Mouse (Mus musculus): ENCODE measurements around the gene Saa3. TPM values are rescaled to one million over a fixed set of nuclear protein-coding genes. Genes with fewer than 3 reads are reported as not detected.
"Not testable (repeated sequence)": the region's sequence is repeated elsewhere in the genome, so short reads cannot be mapped to it uniquely, and the experiment has no call there.

Gene Saa3
- polyA plus RNA-seq (2014; fragmentation: Nextera tagmentation; extraction: Ambion mirVana): 0.20 and 0.29 TPM in 2 replicates

DNA sequence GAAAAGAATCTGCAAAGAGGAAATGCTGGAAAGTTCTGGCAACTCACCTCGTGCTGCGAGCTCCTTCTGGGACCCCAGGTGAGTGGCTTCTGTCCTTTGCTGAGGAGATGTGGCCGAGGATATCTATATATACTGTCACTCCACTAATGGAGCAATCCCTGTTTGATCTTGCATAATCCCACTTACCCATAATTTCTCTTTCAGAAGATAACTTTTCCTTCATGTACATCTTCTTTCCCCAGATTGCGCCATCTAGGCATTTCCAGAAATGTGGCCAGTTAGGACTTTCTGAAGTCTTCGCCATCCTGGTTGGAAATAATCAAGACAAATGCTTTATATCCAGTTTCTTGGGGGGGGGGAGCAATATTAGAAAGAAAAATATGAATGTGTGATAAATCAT lies at the start of gene Saa3:
TSS of gene Saa3 (minus strand) at position 101 of the 400 bp plus-strand sequence.
- no peaks in the 10 kb centered on the region for H3K27me3 ChIP-seq (ENCODE audit: control insufficient read depth, insufficient read depth, low read length)

DNA sequence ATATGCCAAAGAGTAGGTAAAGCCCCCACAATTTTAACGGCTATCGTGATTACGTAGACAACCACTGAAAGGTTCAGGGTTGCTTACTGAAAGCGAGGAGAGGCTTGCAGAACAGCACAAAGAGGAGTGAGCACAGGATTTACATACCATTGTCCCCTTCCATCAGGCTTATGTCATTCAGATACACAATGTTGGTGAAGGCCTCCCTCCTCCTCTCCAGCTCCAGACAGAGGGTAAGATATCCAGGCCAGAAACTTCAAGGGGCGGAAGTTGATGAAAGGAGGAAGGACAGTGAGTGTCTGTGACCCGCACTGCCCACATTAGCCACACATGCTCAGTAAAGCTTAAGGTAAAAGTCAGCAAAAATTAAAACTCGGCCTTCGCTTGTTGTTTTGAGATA lies 49.2 kb upstream of the Saa3 start:
- WGBS: 93% methylated on average over 8 of the region's 8 CpGs
- peaks cover 16% of the 10 kb centered on the region for H3K36me3 ChIP-seq (ENCODE audit: control insufficient read depth, insufficient read depth, low read length)
- no peaks in the 10 kb centered on the region for H3K9me3 ChIP-seq (ENCODE audit: control insufficient read depth, low read length)
- no peaks in the 10 kb centered on the region for H3K27me3 ChIP-seq (ENCODE audit: control insufficient read depth, insufficient read depth, low read length)
- ATAC-seq (ENCODE audit: insufficient number of reproducible peaks, low FRiP score, low TSS enrichment, low read depth) (no peak), DNase-seq (ENCODE audit: low spot score) (no peak)
- H3K9ac ChIP-seq (ENCODE audit: low read length): no peak overlapping the region
- no peak overlapping the region for H3K27ac ChIP-seq (replicated peaks; ENCODE audit: low read depth, low read length)
- H3K4me1 ChIP-seq (ENCODE audit: control insufficient read depth, insufficient read depth, low read length): no peaks in the 10 kb centered on the region
- no peak overlapping the region for H3K4me3 ChIP-seq (ENCODE audit: low read depth, low read length)
- H3K4me2 ChIP-seq (ENCODE audit: low read depth, severe bottlenecking): no peak overlapping the region

More for the DNA sequence above, at the start of gene Saa3:
- DNase-seq (ENCODE audit: low spot score) (no peak), ATAC-seq (ENCODE audit: insufficient number of reproducible peaks, low FRiP score, low TSS enrichment, low read depth) (no peak)
- Histone ChIP-seq H3K27ac (replicated peaks; ENCODE audit: low read depth, low read length) (no peak within 1 kb of the TSS), H3K9ac (ENCODE audit: low read length) (no peak within 1 kb of the TSS), H3K9me3 (ENCODE audit: control insufficient read depth, low read length) (no peaks in the 10 kb centered on the region), H3K4me1 (ENCODE audit: control insufficient read depth, insufficient read depth, low read length) (no peaks in the 10 kb centered on the region), H3K4me3 (ENCODE audit: low read depth, low read length) (no peak within 1 kb of the TSS), H3K36me3 (ENCODE audit: control insufficient read depth, insufficient read depth, low read length) (no peaks in the 10 kb centered on the region), H3K4me2 (ENCODE audit: low read depth, severe bottlenecking) (no peak within 1 kb of the TSS)
- WGBS: 89% methylated on average over 5 of the region's 5 CpGs

DNA sequence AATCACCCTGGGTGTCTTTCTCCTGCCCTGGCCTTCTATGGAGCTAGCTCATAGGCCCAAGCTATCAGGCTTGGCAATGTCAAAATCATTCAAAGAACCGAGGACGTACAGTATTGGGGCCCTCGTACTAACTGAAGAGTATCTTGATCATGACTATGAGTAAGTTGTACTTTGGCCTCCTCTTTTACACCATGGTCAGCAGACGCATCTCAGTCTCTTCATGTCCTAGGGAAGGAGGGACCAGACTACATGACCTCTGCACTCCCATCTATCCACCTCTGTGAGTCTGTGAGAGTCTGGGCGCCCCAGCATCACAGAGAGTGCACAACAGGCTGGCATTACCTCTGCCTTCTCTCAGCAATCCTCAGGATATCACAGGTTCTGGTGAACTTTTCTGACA lies 47.1 kb upstream of the Saa3 start:
- H3K4me1 ChIP-seq (ENCODE audit: control insufficient read depth, insufficient read depth, low read length): no peaks in the 10 kb centered on the region
- no peaks in the 10 kb centered on the region for H3K27me3 ChIP-seq (ENCODE audit: control insufficient read depth, insufficient read depth, low read length)
- H3K27ac ChIP-seq (replicated peaks; ENCODE audit: low read depth, low read length): no peak overlapping the region
- ATAC-seq (ENCODE audit: insufficient number of reproducible peaks, low FRiP score, low TSS enrichment, low read depth) (no peak), DNase-seq (ENCODE audit: low spot score) (no peak)
- H3K36me3 ChIP-seq (ENCODE audit: control insufficient read depth, insufficient read depth, low read length): peaks cover 7% of the 10 kb centered on the region; the same call in 1 of the 2 replicates
- 90% methylated on average over 5 of the region's 5 CpGs for WGBS
- no peak overlapping the region for H3K4me3 ChIP-seq (ENCODE audit: low read depth, low read length)
- no peak overlapping the region for H3K9ac ChIP-seq (ENCODE audit: low read length)
- no peak overlapping the region for H3K4me2 ChIP-seq (ENCODE audit: low read depth, severe bottlenecking)
- H3K9me3 ChIP-seq (ENCODE audit: control insufficient read depth, low read length): no peaks in the 10 kb centered on the region

DNA sequence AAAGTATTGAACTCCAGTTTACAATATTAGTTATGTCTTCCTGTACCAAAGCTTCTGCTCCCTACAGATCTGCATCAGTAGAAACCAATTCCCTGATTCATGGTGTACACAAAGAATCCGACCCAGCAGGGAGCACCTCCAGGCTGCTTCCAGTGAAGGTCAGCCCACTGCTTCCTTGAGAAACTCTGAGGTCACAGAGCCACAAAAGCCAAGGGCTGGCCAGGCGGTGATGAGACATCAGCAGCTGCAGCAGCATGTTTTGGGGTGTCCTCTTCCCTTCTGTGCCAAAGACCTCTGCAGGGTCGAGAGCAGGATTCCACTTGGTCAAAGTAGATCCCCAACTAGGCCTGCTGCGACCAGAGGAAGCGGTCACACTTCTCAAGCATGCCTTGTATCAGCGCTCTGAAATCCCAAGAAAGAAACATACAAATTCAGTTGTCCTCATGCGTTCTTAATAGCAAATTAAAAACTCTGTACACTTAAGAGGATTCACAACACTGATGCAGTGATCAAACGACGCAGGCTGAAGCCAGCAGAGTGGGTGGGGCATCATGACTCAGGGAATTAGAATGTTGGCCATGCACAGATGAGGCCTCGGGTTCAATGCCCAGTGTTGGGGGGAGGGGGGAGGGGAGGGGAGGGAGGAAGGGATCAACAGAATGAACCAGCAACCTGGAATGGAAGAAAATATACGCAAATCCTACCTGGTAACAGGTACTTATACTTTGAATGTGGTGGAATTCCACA lies 45.7 kb upstream of the Saa3 start:
- no peak for ATAC-seq (ENCODE audit: insufficient number of reproducible peaks, low FRiP score, low TSS enrichment, low read depth)
- H3K4me1 ChIP-seq (ENCODE audit: control insufficient read depth, insufficient read depth, low read length): no peaks in the 10 kb centered on the region
- no peak overlapping the region for H3K4me2 ChIP-seq (ENCODE audit: low read depth, severe bottlenecking)
- H3K27ac ChIP-seq (replicated peaks; ENCODE audit: low read depth, low read length): no peak overlapping the region
- H3K36me3 ChIP-seq (ENCODE audit: control insufficient read depth, insufficient read depth, low read length): peaks cover 7% of the 10 kb centered on the region; the same call in 1 of the 2 replicates
- 82% methylated on average over 11 of the region's 11 CpGs for WGBS
- H3K9ac ChIP-seq (ENCODE audit: low read length): no peak overlapping the region
- no peak for DNase-seq (ENCODE audit: low spot score)
- H3K27me3 ChIP-seq (ENCODE audit: control insufficient read depth, insufficient read depth, low read length): no peaks in the 10 kb centered on the region
- H3K4me3 ChIP-seq (ENCODE audit: low read depth, low read length): no peak overlapping the region
- no peaks in the 10 kb centered on the region for H3K9me3 ChIP-seq (ENCODE audit: control insufficient read depth, low read length)

DNA sequence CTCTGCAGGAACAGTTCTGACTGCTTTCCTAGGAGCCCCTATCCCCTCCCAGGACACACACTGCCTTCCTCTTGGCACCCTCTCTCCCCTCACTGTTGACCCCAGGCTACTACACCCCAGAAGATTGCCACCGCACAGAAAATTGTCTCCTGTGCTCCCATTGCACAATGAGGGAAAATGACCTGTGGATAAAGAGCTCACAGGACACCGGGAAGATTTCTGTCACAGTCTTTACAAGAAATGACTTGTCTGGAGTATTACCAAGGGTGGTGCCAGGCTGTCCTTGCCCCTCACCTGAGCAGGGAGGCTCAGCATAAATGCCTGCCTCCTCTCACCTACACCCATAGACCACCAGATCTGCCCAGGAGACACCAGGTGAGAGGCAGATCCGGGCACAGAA lies 36.0 kb upstream of the Saa3 start, which contains the start of gene Saa2:
TSS of gene Saa2 (plus strand) at position 301 of the 400 bp plus-strand sequence.
- no peaks in the 10 kb centered on the region for H3K36me3 ChIP-seq (ENCODE audit: control insufficient read depth, insufficient read depth, low read length)
- no peak within 1 kb of the TSS for H3K27ac ChIP-seq (replicated peaks; ENCODE audit: low read depth, low read length)
- H3K27me3 ChIP-seq (ENCODE audit: control insufficient read depth, insufficient read depth, low read length): no peaks in the 10 kb centered on the region
- no peaks in the 10 kb centered on the region for H3K9me3 ChIP-seq (ENCODE audit: control insufficient read depth, low read length)
- no peaks in the 10 kb centered on the region for H3K4me1 ChIP-seq (ENCODE audit: control insufficient read depth, insufficient read depth, low read length)
- no peak for ATAC-seq (ENCODE audit: insufficient number of reproducible peaks, low FRiP score, low TSS enrichment, low read depth)
- 77% methylated on average over 3 of the region's 3 CpGs for WGBS
- DNase-seq (ENCODE audit: low spot score): no peak
- no peak within 1 kb of the TSS for H3K9ac ChIP-seq (ENCODE audit: low read length)
- H3K4me2 ChIP-seq (ENCODE audit: low read depth, severe bottlenecking): no peak within 1 kb of the TSS
- no peak within 1 kb of the TSS for H3K4me3 ChIP-seq (ENCODE audit: low read depth, low read length)

DNA sequence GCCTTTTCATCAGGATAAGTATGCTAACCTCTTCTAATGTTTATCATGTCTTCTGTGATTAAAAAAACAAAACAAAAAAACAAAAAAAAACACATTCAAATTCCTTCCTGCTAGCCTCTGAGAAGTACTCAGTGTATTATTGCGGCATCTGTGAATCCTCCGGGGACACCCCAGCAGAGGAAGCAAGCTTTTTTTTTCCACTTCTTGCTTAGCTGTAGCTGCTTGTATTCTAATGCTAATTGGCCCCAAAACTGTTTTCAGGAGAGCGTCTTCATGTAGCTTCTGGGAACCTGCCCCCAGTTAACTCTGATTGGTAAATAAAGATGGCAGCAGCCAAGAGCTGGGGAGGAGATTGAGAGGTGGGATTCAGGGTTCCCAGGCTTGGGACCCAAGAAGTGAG lies 33.0 kb upstream of the Saa3 start:
- no peak overlapping the region for H3K27ac ChIP-seq (replicated peaks; ENCODE audit: low read depth, low read length)
- no peak overlapping the region for H3K4me3 ChIP-seq (ENCODE audit: low read depth, low read length)
- WGBS: 64% methylated on average over 3 of the region's 3 CpGs
- H3K4me2 ChIP-seq (ENCODE audit: low read depth, severe bottlenecking): no peak overlapping the region
- H3K9ac ChIP-seq (ENCODE audit: low read length): no peak overlapping the region
- no peak for ATAC-seq (ENCODE audit: insufficient number of reproducible peaks, low FRiP score, low TSS enrichment, low read depth)
- no peaks in the 10 kb centered on the region for H3K4me1 ChIP-seq (ENCODE audit: control insufficient read depth, insufficient read depth, low read length)
- DNase-seq (ENCODE audit: low spot score): no peak
- H3K9me3 ChIP-seq (ENCODE audit: control insufficient read depth, low read length): no peaks in the 10 kb centered on the region
- H3K27me3 ChIP-seq (ENCODE audit: control insufficient read depth, insufficient read depth, low read length): no peaks in the 10 kb centered on the region
- no peaks in the 10 kb centered on the region for H3K36me3 ChIP-seq (ENCODE audit: control insufficient read depth, insufficient read depth, low read length)

DNA sequence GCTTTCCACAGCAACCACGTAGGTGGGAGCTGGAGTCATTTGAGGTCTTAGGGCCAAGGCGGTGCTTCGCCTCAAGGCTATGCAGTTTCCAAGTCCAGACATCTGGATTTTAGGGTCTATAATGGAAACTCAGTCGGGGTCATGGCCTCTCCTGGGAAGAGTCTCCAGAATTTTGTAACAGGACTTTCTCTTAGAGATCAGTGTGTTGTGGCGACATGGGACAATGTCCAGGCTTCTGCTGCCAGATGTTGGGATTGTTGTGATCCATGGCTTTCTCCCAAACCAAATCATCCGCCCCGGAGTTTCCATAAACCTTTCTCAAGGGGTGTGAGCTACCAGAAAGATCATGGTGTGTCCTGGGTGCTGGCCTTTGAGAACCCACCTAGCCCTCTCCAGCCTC lies 30.9 kb upstream of the Saa3 start:
- Histone ChIP-seq H3K9me3 (ENCODE audit: control insufficient read depth, low read length) (no peaks in the 10 kb centered on the region), H3K4me2 (ENCODE audit: low read depth, severe bottlenecking) (no peak overlapping the region), H3K4me1 (ENCODE audit: control insufficient read depth, insufficient read depth, low read length) (no peaks in the 10 kb centered on the region), H3K4me3 (ENCODE audit: low read depth, low read length) (no peak overlapping the region), H3K27ac (replicated peaks; ENCODE audit: low read depth, low read length) (no peak overlapping the region), H3K36me3 (ENCODE audit: control insufficient read depth, insufficient read depth, low read length) (no peaks in the 10 kb centered on the region), H3K9ac (ENCODE audit: low read length) (no peak overlapping the region), H3K27me3 (ENCODE audit: control insufficient read depth, insufficient read depth, low read length) (no peaks in the 10 kb centered on the region)
- ATAC-seq (ENCODE audit: insufficient number of reproducible peaks, low FRiP score, low TSS enrichment, low read depth): no peak
- WGBS: 52% methylated on average over 7 of the region's 7 CpGs
- no peak for DNase-seq (ENCODE audit: low spot score)

DNA sequence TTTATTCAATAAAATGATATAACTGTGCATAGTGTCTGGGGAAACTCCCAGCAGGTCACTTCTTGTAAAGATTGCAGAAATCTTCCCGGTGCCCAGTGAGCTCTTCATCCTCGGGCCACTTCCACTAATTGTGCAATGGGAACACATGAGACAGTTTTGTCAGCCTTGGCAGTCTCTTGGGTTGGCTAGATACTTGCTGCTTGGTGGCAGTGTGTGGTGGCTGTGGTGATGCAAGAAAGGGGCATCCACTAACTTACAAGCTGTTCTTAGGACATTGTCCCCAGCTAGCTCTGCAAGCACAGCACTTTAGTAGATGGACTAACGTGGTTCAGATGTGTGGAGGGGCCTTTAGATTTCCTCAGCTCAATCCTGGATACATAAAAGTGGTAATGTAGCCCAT lies 30.3 kb upstream of the Saa3 start:
- H3K4me3 ChIP-seq (ENCODE audit: low read depth, low read length): no peak overlapping the region
- no peaks in the 10 kb centered on the region for H3K36me3 ChIP-seq (ENCODE audit: control insufficient read depth, insufficient read depth, low read length)
- no peak overlapping the region for H3K4me2 ChIP-seq (ENCODE audit: low read depth, severe bottlenecking)
- no peak overlapping the region for H3K27ac ChIP-seq (replicated peaks; ENCODE audit: low read depth, low read length)
- H3K9me3 ChIP-seq (ENCODE audit: control insufficient read depth, low read length): no peaks in the 10 kb centered on the region
- ATAC-seq (ENCODE audit: insufficient number of reproducible peaks, low FRiP score, low TSS enrichment, low read depth) (no peak), DNase-seq (ENCODE audit: low spot score) (no peak)
- 63% methylated on average over 3 of the region's 3 CpGs for WGBS
- no peaks in the 10 kb centered on the region for H3K4me1 ChIP-seq (ENCODE audit: control insufficient read depth, insufficient read depth, low read length)
- no peaks in the 10 kb centered on the region for H3K27me3 ChIP-seq (ENCODE audit: control insufficient read depth, insufficient read depth, low read length)
- H3K9ac ChIP-seq (ENCODE audit: low read length): no peak overlapping the region

DNA sequence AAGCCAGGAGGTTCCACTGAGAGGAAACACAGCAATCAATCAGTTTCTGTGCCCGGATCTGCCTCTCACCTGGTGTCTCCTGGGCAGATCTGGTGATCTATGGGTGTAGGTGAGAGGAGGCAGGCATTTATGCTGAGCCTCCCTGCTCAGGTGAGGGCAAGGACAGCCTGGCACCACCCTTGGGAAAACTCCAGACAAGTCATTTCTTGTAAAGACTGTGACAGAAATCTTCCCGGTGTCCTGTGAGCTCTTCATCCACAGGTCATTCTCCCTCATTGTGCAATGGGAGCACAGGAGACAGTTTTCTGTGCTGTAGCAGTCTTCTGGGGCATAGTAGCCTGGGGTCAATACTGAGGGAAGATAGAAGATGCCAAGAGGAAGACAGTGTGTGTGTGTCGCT lies 27.4 kb upstream of the Saa3 start, which contains the start of gene Saa1:
TSS of gene Saa1 (minus strand) at position 101 of the 400 bp plus-strand sequence.
- not testable (repeated sequence) for H3K27me3 ChIP-seq (ENCODE audit: control insufficient read depth, insufficient read depth, low read length); ATAC-seq (ENCODE audit: insufficient number of reproducible peaks, low FRiP score, low TSS enrichment, low read depth); H3K9ac ChIP-seq (ENCODE audit: low read length); DNase-seq (ENCODE audit: low spot score); H3K4me1 ChIP-seq (ENCODE audit: control insufficient read depth, insufficient read depth, low read length); H3K4me2 ChIP-seq (ENCODE audit: low read depth, severe bottlenecking); H3K27ac ChIP-seq (replicated peaks; ENCODE audit: low read depth, low read length); H3K9me3 ChIP-seq (ENCODE audit: control insufficient read depth, low read length); H3K4me3 ChIP-seq (ENCODE audit: low read depth, low read length); H3K36me3 ChIP-seq (ENCODE audit: control insufficient read depth, insufficient read depth, low read length)
- 82% methylated on average over 3 of the region's 3 CpGs for WGBS
